Mouse (Mus musculus) spleen, adult 18-20 months (tissue): Measurements from ENCODE around the gene Ganc.

ENCODE experiments used
- DNase-seq, 2 experiments: peaks; one replicate each; pipeline ENCODE4 v3.0.0; 2022; ENCODE audit warnings: mixed read lengths in 2 of 2

Gene Ganc

GRCm38 (mm10) chr2:120403653-120403985 is at the start of gene Ganc:
Gene Ganc (plus strand): TSS chr2:120403896.
- DNase-seq, result no peak

- DNase-seq, result no peak
Observed at GRCm38 (mm10) chr2:120360425-120360824, 43.3 kb upstream of the Ganc start.

GRCm38 (mm10) chr2:120366501-120366900 is 37.2 kb upstream of the Ganc start:
- DNase-seq, result no peak

- no peak for DNase-seq
Observed at GRCm38 (mm10) chr2:120367416-120368207, 36.1 kb upstream of the Ganc start.

GRCm38 (mm10) chr2:120373858-120374257 is 29.8 kb upstream of the Ganc start:
- DNase-seq, result no peak

GRCm38 (mm10) chr2:120386264-120386663 is 17.4 kb upstream of the Ganc start:
- no peak for DNase-seq

- DNase-seq, result no peak
Observed at GRCm38 (mm10) chr2:120387291-120387690, 16.4 kb upstream of the Ganc start.

GRCm38 (mm10) chr2:120389376-120389775 is 14.3 kb upstream of the Ganc start:
- no peak for DNase-seq

- DNase-seq, result no peak
Observed at GRCm38 (mm10) chr2:120390934-120391333, 12.8 kb upstream of the Ganc start.

GRCm38 (mm10) chr2:120392406-120392805 is 11.3 kb upstream of the Ganc start:
- DNase-seq, result no peak

- DNase-seq, result no peak
Observed at GRCm38 (mm10) chr2:120397951-120398350, 5.7 kb upstream of the Ganc start.

GRCm38 (mm10) chr2:120402813-120403212 is 883 bp upstream of the Ganc start:
- DNase-seq, result no peak

- peak; percentile 88 to 89 for DNase-seq
Observed at GRCm38 (mm10) chr2:120403986-120404822, 508 bp downstream of the Ganc start, which contains the start of gene Tmem87a. Gene Tmem87a (minus strand): TSS chr2:120404113.

GRCm38 (mm10) chr2:120404823-120405765 is 1.4 kb downstream of the Ganc start:
- peak in 1 of 2 experiments; percentile 21 for DNase-seq

GRCm38 (mm10) chr2:120411096-120411628 is 7.5 kb downstream of the Ganc start:
- DNase-seq, result no peak

- DNase-seq, result no peak
Observed at GRCm38 (mm10) chr2:120414113-120414512, 10.4 kb downstream of the Ganc start.

- DNase-seq, result no peak
Observed at GRCm38 (mm10) chr2:120414738-120415414, 11.2 kb downstream of the Ganc start.

GRCm38 (mm10) chr2:120424386-120424785 is 20.7 kb downstream of the Ganc start:
- no peak for DNase-seq

GRCm38 (mm10) chr2:120444486-120444885 is 40.8 kb downstream of the Ganc start:
- DNase-seq, result no peak

GRCm38 (mm10) chr2:120446373-120446772 is 42.7 kb downstream of the Ganc start:
- no peak for DNase-seq

- no peak for DNase-seq
Observed at GRCm38 (mm10) chr2:120447306-120447705, 43.6 kb downstream of the Ganc start.

- DNase-seq, result no peak
Observed at GRCm38 (mm10) chr2:120450724-120451123, 47.0 kb downstream of the Ganc start.
